Mouse (Mus musculus) cortical plate, adult 2 months (tissue): ENCODE data around the gene Pdcd1lg2.

Experiments used
- CTCF ChIP-seq: fragments of 200-500 bp; IDR thresholded peaks from 2 replicates; pipeline ENCODE4 v1.5.1; 2011; ENCODE audit warnings: mild to moderate bottlenecking, control low read depth, low read length; ENCODE audit not compliant: insufficient read depth; ENCODE audit errors: extremely low read depth
- POLR2A ChIP-seq: fragments of 200-500 bp; IDR thresholded peaks from 2 replicates; pipeline ENCODE4 v1.6.1; 2011; ENCODE audit warnings: mild to moderate bottlenecking, low read length, control low read depth; ENCODE audit not compliant: insufficient read depth; ENCODE audit errors: extremely low read depth

- TF ChIP-seq CTCF (no peak), POLR2A (no peak)
These were observed 103.4 kb downstream of the Pdcd1lg2 start for GRCm38 (mm10) chr19:29514130-29514529.
